Mouse (Mus musculus): ENCODE measurements around the gene Gm10181. TPM values are rescaled to one million over a fixed set of nuclear protein-coding genes. Genes with fewer than 3 reads are reported as not detected.

Gm10181 gene
- not detected for polyA plus RNA-seq (2014; fragmentation: Illumina TruSeq; extraction: RNeasy Lipid Tissue Mini Kit (QIAGEN cat#74804); ENCODE audit: low read depth, low replicate concordance)

GRCm38 (mm10) chr9:25089122-25089521, at the start of gene Gm10181:
Gm10181 (plus strand) TSS chr9:25089422.

Other genes with a start within 250 kb of the Gm10181 start
- gene Herpud2, start 62.4 kb downstream of the Gm10181 start, polyA plus RNA-seq (2014; fragmentation: Illumina TruSeq; extraction: RNeasy Lipid Tissue Mini Kit (QIAGEN cat#74804); ENCODE audit: low read depth, low replicate concordance), result 83.1 TPM
- gene Sept7, start 163.0 kb downstream of the Gm10181 start, polyA plus RNA-seq (2014; fragmentation: Illumina TruSeq; extraction: RNeasy Lipid Tissue Mini Kit (QIAGEN cat#74804); ENCODE audit: low read depth, low replicate concordance), result 161 TPM

Measured in testis, adult 10 weeks (tissue).